Mouse (Mus musculus) frontal cortex, postnatal 36 days (tissue): ENCODE measurements at regions not wholly inside any gene's neighbourhood (a gene's known extent, or its start where the extent isn't known, plus 50 kb on each side); places are given as distances from the start of the nearest gene placed in this dataset.
A peak's percentile ranks its signal among the peaks of the same experiment; 100 is the strongest.

Experiments
- DNase-seq, 2 experiments: peaks; one replicate each; pipeline ENCODE4 v3.0.0; 2022; ENCODE audit warnings: low spot score in 2 of 2

DNA sequence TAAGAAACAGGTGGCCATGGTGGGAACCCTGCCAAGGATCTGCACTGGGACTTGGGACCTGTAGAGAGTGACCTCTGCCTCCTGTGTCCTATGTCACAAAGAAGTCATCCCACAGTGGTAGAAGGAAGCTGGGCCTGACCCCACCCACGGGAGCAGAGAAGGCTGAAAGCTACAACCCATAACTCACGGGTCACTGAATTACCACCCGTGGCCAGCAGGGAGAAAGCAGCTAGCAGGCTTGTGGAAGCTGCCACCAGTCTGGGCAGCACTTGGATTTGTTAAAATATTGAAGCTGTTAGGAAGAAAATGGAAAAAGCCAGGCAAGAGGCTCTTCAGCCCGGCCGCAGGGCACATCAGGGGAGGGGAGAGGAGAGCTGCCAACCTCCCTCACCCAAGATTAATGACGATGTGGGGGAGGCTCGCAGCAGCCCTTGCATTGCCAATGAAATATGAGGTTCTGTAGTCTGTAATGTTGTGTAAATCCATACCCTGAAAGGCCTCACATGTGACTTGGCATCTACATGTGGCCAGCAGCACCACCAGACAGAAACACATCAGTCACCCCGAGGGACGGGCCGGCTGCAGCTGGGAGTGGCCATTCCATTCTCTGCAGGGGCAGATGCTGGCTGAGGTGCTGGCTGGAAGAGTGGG lies 94.5 kb downstream of the Olfm1 start:
- no peak for DNase-seq

DNA sequence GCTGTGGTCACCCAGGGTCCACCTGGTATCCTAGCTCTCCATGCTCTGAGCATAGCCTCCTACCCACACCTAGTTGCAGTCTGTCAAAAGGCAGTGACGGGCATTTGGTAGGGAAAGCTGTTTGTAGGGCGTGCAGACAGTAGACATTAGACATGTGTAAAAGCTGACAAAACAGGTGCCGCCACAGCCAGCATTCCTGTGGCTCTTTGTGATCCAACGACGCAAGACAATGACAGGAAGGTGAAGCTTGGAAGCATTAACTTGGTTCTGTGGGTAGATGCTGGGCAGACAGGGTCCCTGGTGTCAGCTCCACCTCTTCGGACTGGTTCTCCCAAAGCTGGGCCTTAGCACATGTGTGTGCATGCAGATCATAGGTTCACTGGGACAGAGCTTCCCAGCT lies 96.5 kb downstream of the Olfm1 start:
- no peak for DNase-seq

DNA sequence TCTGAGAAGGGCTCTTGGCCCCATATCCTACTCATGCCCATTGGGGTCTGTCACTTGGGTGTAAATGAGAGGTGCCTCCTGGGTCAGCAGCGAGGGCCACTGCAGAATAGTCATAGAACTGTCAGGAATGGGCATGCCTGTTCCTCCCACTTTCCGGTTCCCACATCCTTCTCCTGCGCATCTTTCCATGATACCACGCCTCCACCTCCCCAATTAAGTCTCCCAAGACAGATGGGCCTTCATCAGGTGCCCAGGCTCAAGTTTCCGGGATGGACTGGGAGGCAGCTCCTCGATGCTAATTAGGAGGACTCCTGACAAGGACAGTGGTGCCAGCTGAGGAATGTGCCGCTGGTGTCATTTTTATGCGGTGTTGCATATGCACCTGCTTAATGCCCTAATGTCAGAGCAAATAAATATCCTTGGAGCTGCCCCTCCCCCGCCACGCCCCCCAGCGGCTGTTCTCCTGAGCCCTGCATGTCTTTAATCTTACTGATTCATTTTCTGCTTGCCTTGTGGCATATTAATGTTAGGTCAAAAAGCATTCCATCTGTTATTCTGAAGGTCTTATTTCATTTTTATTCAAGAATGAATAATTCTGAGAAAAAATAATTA lies 97.2 kb downstream of the Olfm1 start:
- DNase-seq: no peak

GRCm38 (mm10) chr2:28294509-28294908 lies 101.7 kb downstream of the Olfm1 start:
- no peak for DNase-seq

GRCm38 (mm10) chr2:28296183-28296582 lies 103.4 kb downstream of the Olfm1 start:
- peak in 1 of 2 experiments; percentile 62 for DNase-seq

GRCm38 (mm10) chr2:28298738-28299137 lies 105.9 kb downstream of the Olfm1 start:
- DNase-seq: peak in 1 of 2 experiments; percentile 51

GRCm38 (mm10) chr2:28299346-28299745 lies 106.6 kb downstream of the Olfm1 start:
- DNase-seq: no peak

- DNase-seq: no peak
These were observed 108.5 kb downstream of the Olfm1 start for GRCm38 (mm10) chr2:28301313-28301712.

DNA sequence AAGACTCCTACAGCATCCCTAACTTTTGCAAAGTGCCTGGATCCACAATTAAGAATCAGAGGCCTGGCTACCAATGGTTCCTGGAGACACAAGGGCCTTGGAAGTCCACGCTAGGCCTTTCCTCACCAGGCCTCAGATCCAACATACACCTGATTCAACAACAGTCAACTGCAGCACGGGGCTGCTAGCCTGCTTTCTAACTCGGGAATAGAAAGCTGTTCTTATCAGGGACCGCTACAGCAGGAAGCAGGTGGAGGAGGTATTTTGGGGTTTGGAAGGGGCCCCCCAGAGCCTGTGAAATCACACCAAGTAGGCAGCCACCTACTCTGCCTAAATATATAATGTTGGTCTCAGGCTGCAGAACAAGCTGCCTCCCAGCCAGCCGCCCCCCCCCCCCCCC lies 111.1 kb downstream of the Olfm1 start:
- peak; percentile 59 to 86 for DNase-seq

- DNase-seq: no peak
These were observed 111.9 kb downstream of the Olfm1 start for GRCm38 (mm10) chr2:28304712-28305111.

DNA sequence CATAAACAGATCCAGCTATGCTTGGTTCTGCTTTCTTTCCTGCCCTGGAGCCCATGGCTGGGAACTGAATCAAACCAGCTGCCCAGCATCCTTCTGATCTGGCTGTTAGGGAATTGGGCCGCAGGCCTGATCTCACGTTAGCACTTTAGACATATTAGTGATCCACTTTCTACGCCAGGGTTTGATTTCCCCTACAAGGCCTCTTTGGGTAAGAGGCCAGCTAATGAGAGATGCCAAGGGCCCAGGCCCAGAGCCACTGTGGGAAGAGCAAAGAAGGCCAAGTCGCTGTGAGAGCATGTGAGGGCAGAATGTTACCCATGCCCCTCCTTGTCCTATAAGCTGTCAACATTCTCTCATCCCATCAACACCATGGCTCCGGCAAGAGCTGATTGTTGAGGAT lies 116.3 kb downstream of the Olfm1 start:
- no peak for DNase-seq

- peak; percentile 57 to 82 for DNase-seq
These were observed 119.4 kb downstream of the Olfm1 start for GRCm38 (mm10) chr2:28312212-28312611.

DNA sequence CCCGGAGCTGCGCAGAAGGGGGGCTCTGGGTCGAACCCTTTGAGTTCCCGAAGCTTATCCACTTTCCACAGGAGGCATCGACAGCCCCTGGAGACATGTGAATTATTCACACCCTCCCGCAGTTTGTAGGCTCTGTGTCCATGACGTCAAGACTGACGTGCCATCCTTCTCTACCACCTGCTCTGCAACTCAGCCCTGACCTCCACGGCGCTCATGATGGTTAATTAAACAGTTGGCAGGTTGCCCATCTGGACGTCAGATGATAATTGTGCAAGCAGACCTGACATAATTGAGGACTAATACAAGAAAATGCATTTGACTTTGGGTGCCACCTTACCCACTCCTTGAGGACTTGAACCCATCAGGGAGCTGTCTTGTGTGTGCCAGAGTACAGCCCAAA lies 121.1 kb upstream of the Ppp1r26 start:
- no peak for DNase-seq

- no peak for DNase-seq
These were observed 120.5 kb upstream of the Ppp1r26 start for GRCm38 (mm10) chr2:28326056-28326455.

- DNase-seq: no peak
These were observed 119.9 kb upstream of the Ppp1r26 start for GRCm38 (mm10) chr2:28326682-28327081.

- no peak for DNase-seq
These were observed 117.5 kb upstream of the Ppp1r26 start for GRCm38 (mm10) chr2:28329130-28329529.

GRCm38 (mm10) chr2:28335141-28335789 lies 111.3 kb upstream of the Ppp1r26 start:
- DNase-seq: peak; percentile 30 to 39

- DNase-seq: no peak
These were observed 110.8 kb upstream of the Ppp1r26 start for GRCm38 (mm10) chr2:28335810-28336209.

DNA sequence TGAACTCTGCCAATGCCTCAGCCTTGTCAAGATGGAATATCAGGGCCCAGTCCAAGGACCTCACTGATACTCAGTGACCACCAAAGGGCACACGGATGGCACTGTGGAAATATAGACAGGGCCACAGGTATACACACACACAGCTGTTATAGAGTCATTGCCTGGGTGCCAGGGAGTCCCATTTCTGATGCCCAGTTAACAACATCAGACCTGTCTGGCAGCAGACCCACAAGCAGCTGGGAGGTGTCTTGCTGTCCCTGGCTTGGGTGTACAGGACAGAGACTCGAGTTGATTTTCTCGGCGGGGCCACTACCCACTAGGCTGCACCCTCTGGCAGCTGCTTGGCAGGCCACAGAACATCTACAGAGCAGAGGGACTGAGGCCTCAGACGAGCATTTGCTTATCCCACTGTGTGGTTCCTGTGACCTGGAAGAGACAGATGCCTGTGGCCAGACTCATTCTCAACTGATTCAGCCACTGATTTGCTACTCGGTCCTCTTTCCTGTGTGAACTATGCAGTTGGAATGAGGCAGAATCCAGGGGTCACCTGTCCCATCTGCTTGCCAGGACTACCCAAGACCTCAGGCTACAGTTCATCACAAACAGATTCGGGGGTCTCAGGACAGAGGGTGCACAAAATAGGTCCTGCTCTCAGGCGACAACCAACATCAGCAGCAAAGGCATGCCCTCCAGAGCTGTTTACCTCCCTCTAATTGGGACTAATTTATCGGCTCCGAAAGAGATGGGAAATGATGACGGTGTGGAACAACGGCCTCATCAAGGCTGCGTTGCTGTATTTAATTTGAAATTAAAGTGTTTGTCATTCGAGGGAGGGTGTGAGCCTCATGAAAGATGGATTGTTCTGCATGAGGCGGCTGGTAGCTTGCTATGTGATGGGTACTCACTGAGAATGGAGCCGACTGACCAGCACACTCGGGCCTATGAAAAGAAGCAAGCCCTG lies 110.0 kb upstream of the Ppp1r26 start:
- no peak for DNase-seq

DNA sequence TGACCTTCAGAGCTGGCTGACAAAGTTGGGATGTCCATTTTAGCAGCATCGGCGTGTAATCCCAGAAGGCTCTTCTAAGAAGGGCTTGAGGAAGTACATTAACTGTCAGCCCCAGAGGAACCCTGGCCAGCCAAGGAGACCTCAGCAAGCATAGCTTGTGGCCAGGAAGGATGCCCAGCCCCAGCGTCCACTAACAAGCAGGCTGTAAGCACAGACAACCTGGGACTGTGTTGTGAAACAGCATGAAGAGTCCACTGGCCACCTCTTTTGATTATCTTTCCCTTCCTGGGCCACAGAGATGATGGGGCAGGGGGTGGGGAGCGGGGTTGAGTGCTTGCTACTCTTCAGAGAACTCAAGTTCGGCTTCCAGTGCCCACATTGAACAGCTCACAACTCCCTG lies 109.0 kb upstream of the Ppp1r26 start:
- no peak for DNase-seq

GRCm38 (mm10) chr2:28341304-28341703 lies 105.3 kb upstream of the Ppp1r26 start:
- no peak for DNase-seq

DNA sequence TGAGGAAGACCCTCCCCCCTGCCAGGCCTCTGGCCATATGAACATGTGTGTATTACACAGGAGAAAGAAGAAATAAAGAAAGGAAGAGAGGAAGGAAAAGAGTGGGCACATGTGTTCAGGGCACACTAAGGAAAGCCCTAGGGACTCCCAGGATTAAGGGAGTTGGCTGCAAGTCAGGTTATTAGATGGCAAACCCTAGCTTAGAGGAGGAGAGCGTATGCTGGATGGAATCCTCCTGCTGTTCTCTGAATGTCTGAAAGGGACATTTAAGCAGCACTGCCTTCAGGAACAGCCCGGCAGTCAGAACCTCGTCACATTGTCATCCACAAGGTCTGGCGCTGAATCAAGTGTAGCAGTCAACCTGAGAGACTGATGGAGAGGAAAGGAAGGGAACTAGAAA lies 98.1 kb upstream of the Ppp1r26 start:
- DNase-seq: no peak
